Mouse (Mus musculus) liver, embryonic 14.5 days (tissue): ENCODE results near the gene Gm43951.

ENCODE experiments used
- CTCF ChIP-seq: IDR thresholded peaks from 2 replicates; pipeline ENCODE4 v1.5.1; 2016; ENCODE audit warnings: antibody characterized with exemption, low read depth, control low read depth
- EP300 ChIP-seq: IDR thresholded peaks from 2 replicates; pipeline ENCODE4 v1.6.1; 2016; ENCODE audit warnings: antibody characterized with exemption, low read depth

- TF ChIP-seq CTCF (no peak), EP300 (no peak)
Measured at GRCm38 (mm10) chr11:72194259-72194658, 12.4 kb downstream of the Gm43951 start.
